Mouse (Mus musculus): ENCODE measurements around the gene Pik3r3.

Pik3r3 gene

DNA sequence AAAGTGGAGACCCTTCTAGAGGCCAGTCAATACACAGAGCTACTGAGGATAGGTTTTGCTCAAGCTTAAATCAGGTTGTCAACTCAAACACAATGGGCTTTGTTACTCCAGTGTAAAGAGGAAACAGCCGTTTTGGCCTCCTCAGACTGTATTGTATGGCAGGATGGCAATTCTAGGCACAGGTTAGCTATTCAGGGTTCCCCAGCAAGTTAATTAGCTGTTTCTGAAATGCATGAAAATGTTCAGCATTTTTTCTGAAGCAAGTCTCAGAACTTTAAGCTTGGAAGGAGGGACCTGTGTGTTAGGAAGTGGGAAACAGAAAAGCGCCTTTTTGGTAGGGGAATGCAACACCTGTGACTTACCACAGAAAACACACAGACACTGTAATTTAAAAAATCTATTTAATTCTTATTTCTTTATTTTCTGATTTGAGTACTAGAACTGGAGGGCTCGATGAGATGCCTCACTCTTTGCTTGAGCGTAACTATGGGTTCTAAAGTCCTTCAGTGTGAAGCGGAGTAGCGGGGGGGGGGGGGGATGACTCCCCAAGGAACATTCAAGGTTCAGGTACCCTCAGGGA lies 1.3 kb upstream of the Pik3r3 start:
- DNase-seq: no peak

DNA sequence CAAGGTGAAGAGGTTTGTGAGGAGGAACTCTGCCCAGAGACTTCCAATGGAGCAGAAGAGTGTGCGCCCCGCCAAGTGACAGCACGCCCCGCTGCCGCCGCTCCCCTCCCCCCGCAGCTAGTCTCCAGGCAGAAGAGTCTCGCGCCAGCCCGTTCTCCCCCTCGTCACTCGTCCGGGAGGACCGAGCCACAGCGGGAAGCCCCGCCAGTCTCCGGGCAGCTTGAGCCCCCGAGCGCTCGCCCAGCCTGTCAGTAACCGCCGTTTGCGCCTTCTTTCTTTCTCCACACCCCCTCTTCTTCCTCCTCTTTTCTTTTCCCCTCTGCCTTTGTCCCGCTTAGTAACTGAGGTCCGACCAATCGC lies 658 bp upstream of the Pik3r3 start:
- no peak for DNase-seq

DNA sequence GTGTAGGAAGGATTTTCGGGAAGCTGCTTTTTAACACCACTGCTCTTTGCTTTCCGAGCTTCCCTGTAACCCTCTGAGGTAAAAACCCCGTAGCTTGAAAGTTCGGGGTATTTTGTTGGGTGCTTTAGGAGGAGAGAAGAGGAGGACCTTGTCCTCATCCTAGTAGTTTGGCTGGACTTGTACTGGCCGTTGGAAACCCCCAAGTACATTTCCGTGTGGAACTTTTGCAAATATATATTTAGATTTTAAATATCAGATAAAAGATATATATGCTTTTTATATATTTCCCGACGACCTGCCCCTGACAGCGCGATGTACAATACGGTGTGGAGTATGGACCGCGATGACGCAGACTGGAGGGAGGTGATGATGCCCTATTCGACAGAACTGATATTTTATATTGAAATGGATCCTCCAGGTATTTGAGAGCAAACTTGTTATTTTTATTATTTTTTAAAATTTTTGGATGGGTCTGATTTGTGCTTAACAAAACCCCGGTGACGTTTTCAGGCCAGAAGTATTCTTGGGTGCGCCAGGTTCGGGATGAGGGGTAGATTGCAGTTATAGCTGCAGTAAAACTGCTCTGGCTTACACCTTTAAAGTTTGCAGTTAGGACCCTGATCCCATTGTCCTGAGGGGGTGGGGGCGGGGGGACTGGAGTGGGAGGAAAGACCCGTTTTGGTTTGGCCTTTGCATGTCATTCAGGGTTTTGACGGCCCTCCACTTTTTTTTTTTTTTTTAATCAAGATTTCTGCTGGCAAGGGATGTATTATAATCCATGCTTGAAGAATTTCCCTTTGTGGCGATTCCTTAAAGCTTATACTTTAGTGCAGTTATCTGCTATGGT lies 801 bp downstream of the Pik3r3 start:
- peak; percentile 17 for DNase-seq

DNA sequence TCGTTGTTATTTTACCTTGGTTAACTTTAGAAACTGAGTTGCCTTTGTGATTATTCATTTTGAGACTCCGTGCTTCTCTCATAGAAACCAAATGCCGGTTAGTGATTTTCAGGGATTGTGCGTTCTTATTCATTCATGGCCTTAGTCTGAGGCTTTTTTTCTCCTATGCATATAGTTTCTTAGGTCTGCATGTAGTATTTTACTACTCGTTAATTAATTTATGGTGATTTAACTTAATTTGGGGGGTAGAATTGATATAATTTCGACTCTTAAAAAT lies 1.4 kb downstream of the Pik3r3 start:
- no peak for DNase-seq

DNA sequence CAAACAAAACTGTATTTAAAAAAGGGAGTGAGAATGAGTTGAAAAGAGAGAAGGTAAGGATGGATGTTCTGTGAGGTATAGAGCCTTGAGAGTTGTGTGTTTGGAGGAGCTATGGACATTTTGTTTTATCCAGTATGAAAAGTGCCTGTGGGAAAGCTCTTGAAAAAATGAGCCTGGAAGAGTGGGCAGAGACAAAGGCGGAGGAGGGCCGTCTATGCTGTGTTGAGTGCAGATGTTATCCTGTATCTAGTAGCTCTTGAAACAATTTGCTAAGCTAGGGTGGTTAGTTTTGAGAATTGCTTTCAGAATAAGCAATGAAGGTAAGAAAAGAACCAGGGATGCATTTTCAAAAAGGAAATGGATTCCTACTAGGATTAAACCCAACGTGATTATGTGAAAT lies 22.0 kb downstream of the Pik3r3 start:
- no peak for DNase-seq

DNA sequence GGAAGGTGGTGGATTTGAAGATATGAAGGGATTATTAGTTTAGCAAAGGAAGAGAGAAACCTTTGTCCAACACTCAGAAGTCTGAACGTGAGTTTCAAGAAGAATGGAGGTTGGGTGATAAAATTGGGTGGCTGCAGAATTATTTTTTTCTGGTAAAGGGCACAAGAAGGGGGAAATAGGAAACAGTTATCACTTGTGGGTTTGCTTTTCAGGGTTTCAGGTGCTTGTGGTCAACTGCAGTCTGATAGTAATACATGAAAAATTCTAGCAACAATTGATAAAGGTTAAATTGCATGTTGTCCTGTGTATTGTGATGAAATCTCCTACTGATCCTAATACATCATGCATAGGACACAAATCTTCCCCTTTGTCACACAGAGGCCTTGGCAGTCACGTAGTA lies 22.8 kb downstream of the Pik3r3 start:
- no peak for DNase-seq

DNA sequence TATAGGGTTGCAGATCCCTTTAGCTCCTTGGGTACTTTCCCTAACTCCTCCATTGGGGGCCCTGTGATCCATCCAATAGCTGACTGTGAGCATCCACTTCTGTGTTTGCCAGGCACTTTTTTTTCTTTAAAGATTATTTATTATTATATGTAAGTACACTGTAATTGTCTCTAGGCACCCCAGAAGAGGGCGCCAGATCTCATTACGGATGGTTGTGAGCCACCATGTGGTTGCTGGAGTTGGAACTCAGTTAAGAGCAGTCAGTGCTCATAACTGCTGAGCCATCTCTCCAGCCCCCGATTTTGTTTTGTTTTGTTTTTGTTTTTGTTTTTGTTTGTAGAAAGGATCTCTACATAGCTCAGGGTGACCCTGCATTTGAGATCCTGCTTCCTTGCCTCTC lies 24.5 kb downstream of the Pik3r3 start:
- peak; percentile 12 for DNase-seq

DNA sequence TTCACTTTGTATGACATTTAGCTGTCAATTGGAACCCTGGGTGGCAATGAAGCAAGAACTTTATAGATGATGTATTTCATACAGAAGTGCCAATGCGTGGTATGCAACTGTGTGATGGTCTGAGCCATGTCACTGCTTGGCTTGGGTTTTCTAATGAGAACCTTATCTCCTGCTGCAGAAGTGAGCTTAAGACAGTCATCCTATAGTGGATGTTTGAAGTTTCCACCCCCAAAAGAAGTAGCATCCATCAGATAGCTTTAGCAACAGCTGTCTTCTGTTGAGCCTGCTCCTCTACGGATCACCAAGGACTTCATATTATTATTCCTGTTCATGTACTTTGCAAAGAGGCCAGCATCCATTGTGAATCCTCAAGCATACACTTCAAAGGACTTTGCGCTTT lies 28.6 kb downstream of the Pik3r3 start:
- no peak for DNase-seq

DNA sequence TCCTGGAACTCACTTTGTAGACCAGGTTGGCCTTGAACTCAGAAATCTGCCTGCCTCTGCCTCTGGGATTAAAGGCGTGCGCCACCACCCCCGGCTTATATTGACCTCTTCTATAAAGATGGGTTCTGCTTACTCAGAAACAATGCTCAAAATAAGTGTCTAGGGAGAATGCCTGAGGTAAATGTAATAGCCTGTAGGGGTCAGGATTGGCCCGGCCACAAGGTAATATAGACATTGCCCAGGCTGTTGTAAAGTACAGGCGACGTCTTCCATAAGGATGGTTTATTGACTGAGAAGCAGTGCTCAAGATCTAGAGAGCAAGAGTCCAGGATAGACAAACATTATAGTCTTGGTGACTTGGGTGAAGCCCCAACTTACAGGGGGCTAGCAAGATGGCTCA lies 46.8 kb downstream of the Pik3r3 start:
- DNase-seq: no peak

DNA sequence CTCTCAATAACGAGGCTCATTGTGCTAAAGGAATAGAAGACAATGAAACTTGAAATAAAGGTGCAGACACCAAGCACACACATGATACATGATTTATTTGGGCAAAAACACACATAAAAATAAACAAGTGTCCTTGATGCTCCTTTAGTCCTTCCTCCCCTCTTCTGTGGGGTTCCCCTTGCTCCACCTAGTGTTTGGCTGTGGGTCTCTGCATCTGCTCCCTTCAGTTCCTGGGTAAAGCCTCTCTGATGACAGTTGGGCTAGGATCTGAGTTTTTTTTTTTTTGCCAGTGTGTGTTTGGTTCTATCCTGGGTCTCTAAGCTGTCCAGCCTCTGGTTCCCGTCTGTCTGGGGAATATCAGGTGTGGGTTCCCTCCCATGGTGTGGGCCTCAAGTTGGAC lies 60.8 kb downstream of the Pik3r3 start:
- DNase-seq: no peak

DNA sequence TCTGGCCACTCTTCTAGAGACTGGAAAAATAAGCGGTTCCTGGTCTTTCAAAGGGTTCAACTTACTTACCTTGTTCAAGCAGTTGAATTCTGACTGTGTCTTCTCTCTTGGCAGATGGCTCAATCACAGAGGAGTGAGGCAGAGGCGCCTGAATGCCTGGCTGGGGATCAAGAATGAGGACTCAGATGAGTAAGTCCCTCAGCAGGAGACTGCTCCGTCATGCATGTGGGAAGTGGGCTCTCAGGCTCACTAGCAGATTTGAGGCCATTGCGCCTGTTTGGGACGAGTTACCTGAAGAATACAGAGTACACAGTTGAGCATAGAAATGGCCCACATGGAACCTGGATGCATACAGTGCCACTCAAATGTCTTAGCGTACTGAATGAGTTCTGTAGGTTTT lies 70.1 kb downstream of the Pik3r3 start:
- no peak for DNase-seq

DNA sequence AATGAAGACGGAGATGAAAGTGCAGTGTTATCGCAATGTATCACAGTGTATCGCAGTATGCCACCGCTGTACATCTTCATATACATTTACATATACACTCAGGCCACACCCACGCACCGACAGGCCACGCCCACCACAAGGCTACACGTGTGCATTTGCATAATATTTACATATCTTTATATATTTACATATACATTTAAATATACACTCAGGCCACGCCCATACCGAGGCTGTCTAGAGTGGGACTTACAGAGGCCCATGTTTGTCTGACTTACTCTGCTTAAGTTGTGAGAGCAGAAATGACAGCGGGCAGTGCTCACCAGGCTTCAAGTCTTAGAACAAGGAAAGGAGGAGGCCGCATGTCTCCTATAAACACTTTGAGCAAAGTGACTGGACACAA lies 71.9 kb downstream of the Pik3r3 start:
- DNase-seq: no peak

DNA sequence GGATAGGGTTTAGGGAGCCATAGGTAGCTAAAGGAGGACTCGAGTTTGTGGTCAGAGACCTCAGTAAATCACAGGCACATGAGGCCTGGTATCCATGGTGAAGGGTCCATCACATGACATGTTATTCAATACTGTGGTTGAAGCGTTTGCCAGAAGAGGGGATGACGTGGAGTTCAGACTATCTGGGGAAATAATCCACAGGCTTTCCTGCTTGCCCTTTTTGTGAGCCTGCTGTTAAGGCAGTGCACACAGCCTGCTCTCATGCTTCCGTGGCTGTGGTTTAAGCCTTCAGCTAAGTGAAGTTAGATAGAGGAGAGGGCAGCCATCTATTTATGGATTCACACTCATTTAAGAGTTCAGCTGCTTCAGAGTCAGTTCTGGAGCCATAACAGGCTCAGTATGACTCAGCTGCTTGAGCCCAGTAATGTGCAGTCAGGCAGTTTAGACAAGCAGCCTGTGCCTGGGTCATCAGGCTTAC lies 79.5 kb downstream of the Pik3r3 start:
- no peak for DNase-seq

DNA sequence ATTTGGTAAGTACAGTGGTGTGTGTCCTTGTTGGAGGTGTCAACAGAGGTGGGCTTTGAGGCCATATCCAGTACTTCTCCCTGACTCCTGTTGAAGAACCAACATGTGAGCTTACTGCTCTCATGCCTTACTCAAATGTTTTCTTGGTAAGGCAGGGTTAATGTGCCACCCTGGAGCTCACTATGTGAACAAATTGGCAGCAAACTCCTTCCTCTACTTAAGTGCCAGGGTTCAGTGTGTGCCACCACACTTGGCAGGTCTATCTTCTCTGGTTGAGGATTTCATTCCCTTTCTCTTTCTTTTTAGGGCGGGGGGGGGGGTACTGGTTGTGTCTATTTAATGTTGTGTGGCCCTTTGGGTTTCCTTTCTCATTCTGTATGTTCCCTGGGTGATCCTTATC lies 83.1 kb downstream of the Pik3r3 start:
- no peak for DNase-seq

DNA sequence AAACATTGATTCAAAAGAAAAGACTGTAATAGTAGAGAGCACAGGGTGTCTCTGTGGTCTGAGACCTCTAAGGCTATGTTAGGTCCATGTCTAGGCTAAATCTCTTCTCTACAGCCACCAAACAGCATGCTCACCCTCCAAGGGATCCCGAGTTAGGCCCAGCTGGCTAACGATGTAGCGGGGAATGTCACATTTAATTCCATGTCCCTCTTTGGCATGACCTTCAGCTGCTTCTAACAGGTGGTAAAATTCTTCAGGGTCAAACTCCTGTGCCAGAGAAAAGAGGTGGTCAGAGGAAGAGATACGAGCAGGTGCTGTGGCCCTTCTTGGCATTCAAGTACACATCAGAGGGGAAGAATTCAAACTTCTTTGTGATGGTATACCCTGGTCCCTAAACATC lies 96.2 kb downstream of the Pik3r3 start:
- no peak for DNase-seq

DNA sequence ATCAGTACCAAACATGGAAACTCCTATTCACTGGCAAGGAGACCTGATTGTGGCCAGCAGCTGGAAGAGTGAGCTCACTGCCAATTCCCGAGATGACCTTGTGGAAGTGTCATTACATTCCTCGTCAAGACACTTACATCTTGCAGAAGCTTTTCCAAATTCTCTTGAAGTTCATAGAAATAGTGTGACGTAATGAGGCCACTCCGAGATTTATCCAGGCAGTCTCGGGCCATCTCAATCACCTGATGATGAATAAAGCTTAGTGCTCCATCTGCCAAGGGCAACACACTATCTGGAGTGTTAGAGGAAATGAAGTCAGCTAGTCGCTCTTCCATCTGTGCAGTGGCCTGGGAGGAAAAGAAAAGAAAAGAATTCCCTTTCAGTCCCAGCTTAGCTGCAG lies 100.7 kb downstream of the Pik3r3 start:
- no peak for DNase-seq

DNA sequence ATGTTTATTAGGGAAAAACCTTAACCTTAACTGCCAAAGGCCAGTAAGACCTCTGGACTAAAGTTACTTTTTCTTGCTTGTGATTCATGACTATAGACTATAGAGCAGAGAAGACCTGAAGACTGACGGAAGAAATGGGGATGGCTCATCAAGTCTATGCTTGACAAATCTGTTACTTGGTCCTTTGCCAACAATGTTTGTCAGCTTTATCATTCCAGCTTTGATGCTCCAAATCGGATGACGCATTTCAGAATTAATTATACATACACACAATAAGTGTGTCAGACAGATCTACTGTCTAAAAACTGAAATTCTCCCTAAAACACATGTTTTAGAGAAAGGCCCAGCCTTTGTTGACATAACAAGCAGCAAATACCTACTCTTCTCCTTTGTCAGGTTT lies 107.8 kb downstream of the Pik3r3 start:
- DNase-seq: no peak

DNA sequence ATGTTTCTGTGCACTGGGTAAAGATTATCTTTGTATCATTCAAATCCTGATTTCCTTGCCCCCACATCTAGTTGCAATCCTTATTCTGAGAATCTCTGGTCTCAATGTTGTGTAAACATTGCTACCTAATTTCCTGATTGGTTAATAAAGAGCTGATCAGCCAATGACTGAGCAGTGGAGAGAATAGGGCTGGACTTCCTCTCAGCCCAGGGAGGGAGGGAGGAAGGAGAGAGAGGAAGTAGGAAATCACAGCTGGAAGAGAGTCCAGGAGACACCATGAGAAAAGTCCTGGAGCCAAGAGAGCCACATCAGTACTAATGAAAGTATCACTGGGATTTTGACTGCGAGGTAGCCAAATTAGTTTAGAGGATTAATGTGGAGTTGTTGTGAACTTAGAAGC lies 114.9 kb downstream of the Pik3r3 start:
- no peak for DNase-seq

DNA sequence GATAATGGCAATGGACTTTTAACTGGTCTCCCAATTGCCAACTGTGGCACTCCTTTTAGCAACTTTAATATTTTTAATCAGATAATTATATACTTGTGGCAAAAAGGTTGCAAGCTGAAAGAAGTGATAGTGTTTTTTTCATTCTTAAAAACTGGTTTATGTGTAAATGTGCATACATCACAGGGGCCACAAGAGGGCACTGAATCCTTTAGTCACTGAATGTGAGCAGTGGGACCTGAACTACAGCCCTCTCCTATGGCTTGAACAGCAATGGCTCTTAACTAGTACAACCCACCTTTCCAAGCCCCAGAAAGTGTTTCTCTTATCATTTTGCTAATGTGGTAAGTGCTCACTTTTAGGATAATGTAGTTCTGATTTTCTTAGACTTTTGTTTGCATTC lies 120.7 kb downstream of the Pik3r3 start:
- DNase-seq: peak; percentile 21

DNA sequence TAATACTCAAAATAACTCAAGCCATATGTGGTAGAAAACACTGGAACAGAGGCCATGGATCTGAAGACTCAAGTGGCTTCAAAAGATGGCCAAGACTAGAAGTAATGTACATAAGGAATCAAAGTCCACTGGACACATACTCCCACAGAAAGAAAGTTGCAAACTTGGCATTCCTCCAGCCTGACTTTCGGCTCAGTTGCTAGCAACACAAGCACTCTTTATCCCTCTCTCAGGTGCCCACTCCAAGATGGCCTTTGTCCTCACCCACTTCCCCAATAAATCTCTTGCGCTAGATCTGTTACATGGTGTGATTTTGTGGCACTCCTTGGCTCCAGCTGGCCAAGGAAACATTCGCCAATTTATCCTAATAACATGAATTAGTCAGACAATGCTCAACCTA lies 131.1 kb downstream of the Pik3r3 start:
- DNase-seq: no peak
